Mouse (Mus musculus) yolk sac, embryonic 10.5 days (tissue): ENCODE results near the gene Chil3.
"Not testable (repeated sequence)": the region's sequence is repeated elsewhere in the genome, so short reads cannot be mapped to it uniquely, and the experiment has no call there.

ENCODE experiments used
- DNase-seq: peaks from one replicate; pipeline ENCODE4 v3.0.0-alpha.2; 2017; ENCODE audit warnings: low spot score

Gene Chil3

GRCm38 (mm10) chr3:106167464-106167863 is at the start of gene Chil3:
Gene Chil3 (minus strand): TSS chr3:106167564.
- no peak for DNase-seq

- DNase-seq = not testable (repeated sequence)
Observed at GRCm38 (mm10) chr3:106198030-106198429, 30.7 kb upstream of the Chil3 start.

- DNase-seq = not testable (repeated sequence)
Observed at GRCm38 (mm10) chr3:106197246-106197645, 29.9 kb upstream of the Chil3 start.

- DNase-seq = no peak
Observed at GRCm38 (mm10) chr3:106196276-106196675, 28.9 kb upstream of the Chil3 start.

- no peak for DNase-seq
Observed at GRCm38 (mm10) chr3:106195486-106195885, 28.1 kb upstream of the Chil3 start.

- no peak for DNase-seq
Observed at GRCm38 (mm10) chr3:106187991-106188390, 20.6 kb upstream of the Chil3 start.

- DNase-seq = no peak
Observed at GRCm38 (mm10) chr3:106177509-106178189, 10.3 kb upstream of the Chil3 start.

GRCm38 (mm10) chr3:106174971-106175370 is 7.6 kb upstream of the Chil3 start:
- not testable (repeated sequence) for DNase-seq

- not testable (repeated sequence) for DNase-seq
Observed at GRCm38 (mm10) chr3:106172506-106172905, 5.1 kb upstream of the Chil3 start.

GRCm38 (mm10) chr3:106171135-106171731 is 3.9 kb upstream of the Chil3 start:
- DNase-seq = no peak

GRCm38 (mm10) chr3:106170522-106171053 is 3.2 kb upstream of the Chil3 start:
- DNase-seq = no peak

- DNase-seq = no peak
Observed at GRCm38 (mm10) chr3:106154413-106154812, 13.0 kb downstream of the Chil3 start.

GRCm38 (mm10) chr3:106144081-106144480 is 23.3 kb downstream of the Chil3 start:
- no peak for DNase-seq

- DNase-seq = no peak
Observed at GRCm38 (mm10) chr3:106131690-106132089, 35.7 kb downstream of the Chil3 start.

GRCm38 (mm10) chr3:106128807-106129493 is 38.4 kb downstream of the Chil3 start:
- no peak for DNase-seq

- no peak for DNase-seq
Observed at GRCm38 (mm10) chr3:106126999-106127398, 40.4 kb downstream of the Chil3 start.

GRCm38 (mm10) chr3:106112929-106113328 is 54.4 kb downstream of the Chil3 start, which contains the start of gene Chia1:
Gene Chia1 (plus strand): TSS chr3:106113229.
- no peak for DNase-seq
